In genomic region chr7:25034796-25035195, GRCm38 (mm10) we compare ENCODE assay signal across 20 mouse cellular contexts. TPM values are rescaled to one million over a fixed set of nuclear protein-coding genes. Genes with fewer than 3 reads are reported as not detected.
A peak's percentile ranks its signal among the peaks of the same experiment; 100 is the strongest.
DNase-seq lines count a peak whose midpoint lies in the region.
"Had no signal": no experiment of that assay in that cellular context is flagged by ENCODE, and none has a peak within 500 bp of the region (broad histone marks: within the 10 kb centered on the region; RNA-seq: fewer than 3 reads in every experiment).

No protein-coding gene starts in this region.

- DNase-seq in layer of hippocampus, adult 11-12 months (ENCODE audit: low spot score), result peak; percentile 54
- no peak for DNase-seq in layer of hippocampus, postnatal 10 days (ENCODE audit: low spot score in 2 of 2)
- DNase-seq in left cerebral cortex, postnatal 36 days (ENCODE audit: low spot score in 2 of 2), result peak; percentile 49 to 62
- no peak for DNase-seq in left cerebral cortex, postnatal 14 days (ENCODE audit: low spot score in 2 of 2)
- DNase-seq in layer of hippocampus, adult 9-11 months, result peak; percentile 68
- peak; percentile 47 to 58 for DNase-seq in right cerebral cortex, postnatal 36 days (ENCODE audit: low spot score in 2 of 2)
- no peak for DNase-seq in adrenal gland, postnatal 4 days (ENCODE audit: low spot score in 2 of 2)
- DNase-seq: adrenal gland, adult 2 months; adrenal gland, postnatal 36 days; B cell, adult 2 months; cerebellum, adult 11 months; cerebellum, adult 9-10 months; cerebellum, postnatal 36 days; gastrocnemius, adult 2 months; heart, postnatal 14 days; kidney, adult 11 months; kidney, postnatal 14 days; liver, embryonic 13.5 days; lung, adult 18-20 months; thymus, postnatal 4 days had no signal

- intact Hi-C loops in left cerebral cortex, postnatal 36 days (cut with DNase I), result loop anchor here (5.0 kb wide), 1 partner anchor 43 kb away; no protein-coding TSS in a partner anchor
- intact Hi-C loops in left cerebral cortex, postnatal 14 days (cut with DNase I), result loop anchor here (5.0 kb wide), 1 partner anchor 38 kb away; the partner anchor contains the start of genes Grik5 and Zfp574

RNA-seq across cellular contexts. Expression of gene Atp1a3, which starts 29.0 kb away (rescaled TPM):
- total RNA-seq in layer of hippocampus, postnatal 10 days (2021), result 1,000 to 10,000 TPM; 1,908 to 2,310 TPM
- 1,000 to 10,000 TPM; 2,106 to 2,179 TPM for total RNA-seq in left cerebral cortex, postnatal 36 days (2021)
- total RNA-seq in left cerebral cortex, postnatal 14 days (2021), result 1,000 to 10,000 TPM; 2,091 to 2,391 TPM
- 10 to 100 TPM; 66.4 to 69.0 TPM for total RNA-seq in adrenal gland, postnatal 4 days (2021)
- total RNA-seq: gastrocnemius, adult 2 months had no signal

RNA-seq across cellular contexts. Expression of gene Grik5, which starts 37.4 kb away (rescaled TPM):
- 100 to 1,000 TPM; 236 to 252 TPM for total RNA-seq in layer of hippocampus, postnatal 10 days (2021)
- total RNA-seq in left cerebral cortex, postnatal 36 days (2021), result 100 to 1,000 TPM; 225 to 248 TPM
- total RNA-seq in left cerebral cortex, postnatal 14 days (2021), result 100 to 1,000 TPM; 264 to 270 TPM
- total RNA-seq in adrenal gland, postnatal 4 days (2021), result 10 to 100 TPM; 38.1 to 45.1 TPM

RNA-seq across cellular contexts. Expression of gene Zfp574, which starts 37.6 kb away (rescaled TPM):
- total RNA-seq in layer of hippocampus, postnatal 10 days (2021), result 10 to 100 TPM; 21.4 to 23.2 TPM
- total RNA-seq in left cerebral cortex, postnatal 36 days (2021), result 10 to 100 TPM; 34.9 to 40.4 TPM
- total RNA-seq in left cerebral cortex, postnatal 14 days (2021), result 10 to 100 TPM; 28.1 to 30.0 TPM
- 10 to 100 TPM; 22.3 to 24.4 TPM for total RNA-seq in adrenal gland, postnatal 4 days (2021)

Comparison
In these comparisons a context has a peak if more than half of its experiments do, and no peak if none do; other contexts are left out.
1. DNase-seq: peak in layer of hippocampus, adult 11-12 months (single experiment), left cerebral cortex, postnatal 36 days (2 of 2), layer of hippocampus, adult 9-11 months (single experiment) and right cerebral cortex, postnatal 36 days (2 of 2); none in layer of hippocampus, postnatal 10 days (0 of 2), left cerebral cortex, postnatal 14 days (0 of 2) and adrenal gland, postnatal 4 days (0 of 2).
2. RNA of gene Atp1a3, which starts 29.0 kb away (total RNA-seq): 2,091 to 2,391 TPM in left cerebral cortex, postnatal 14 days, 1,908 to 2,310 TPM in layer of hippocampus, postnatal 10 days and 2,106 to 2,179 TPM in left cerebral cortex, postnatal 36 days; 66.4 to 69.0 TPM in adrenal gland, postnatal 4 days; every median in the first group is over 10 times any median in the second.
3. RNA of gene Grik5, which starts 37.4 kb away (total RNA-seq): 264 to 270 TPM in left cerebral cortex, postnatal 14 days, 236 to 252 TPM in layer of hippocampus, postnatal 10 days and 225 to 248 TPM in left cerebral cortex, postnatal 36 days; 38.1 to 45.1 TPM in adrenal gland, postnatal 4 days; every median in the first group is over 4 times any median in the second.